Mouse (Mus musculus) heart, adult 8-10 months (tissue): Measurements from ENCODE around the gene Ankrd61. TPM values are rescaled to one million over a fixed set of nuclear protein-coding genes. Genes with fewer than 3 reads are reported as not detected.

Experiments
- DNase-seq: peaks from one replicate; pipeline ENCODE4 v3.0.0; 2022; ENCODE audit warnings: low spot score
- total RNA-seq, 4 experiments: library from RNA; stranded (reverse); gene quantifications; 2 replicates each; pipeline ENCODE4 v1.2.4; 2022

The Ankrd61 gene
- total RNA-seq: not detected

GRCm38 (mm10) chr5:143897635-143898330 is at the start of gene Ankrd61:
Gene Ankrd61 (minus strand): TSS chr5:143897685.
- no peak for DNase-seq

- DNase-seq: no peak
Observed at GRCm38 (mm10) chr5:143943231-143944125, 46.0 kb upstream of the Ankrd61 start.

- DNase-seq: no peak
Observed at GRCm38 (mm10) chr5:143941588-143941987, 44.1 kb upstream of the Ankrd61 start.

- no peak for DNase-seq
Observed at GRCm38 (mm10) chr5:143936156-143936555, 38.7 kb upstream of the Ankrd61 start.

GRCm38 (mm10) chr5:143933875-143934274 is 36.4 kb upstream of the Ankrd61 start:
- no peak for DNase-seq

GRCm38 (mm10) chr5:143933414-143933813 is 35.9 kb upstream of the Ankrd61 start:
- no peak for DNase-seq

- DNase-seq: no peak
Observed at GRCm38 (mm10) chr5:143932831-143933230, 35.3 kb upstream of the Ankrd61 start, which contains the start of gene Rsph10b. Gene Rsph10b (plus strand): TSS chr5:143933035.

- no peak for DNase-seq
Observed at GRCm38 (mm10) chr5:143931863-143932580, 34.5 kb upstream of the Ankrd61 start.

GRCm38 (mm10) chr5:143930656-143931055 is 33.2 kb upstream of the Ankrd61 start:
- no peak for DNase-seq

- no peak for DNase-seq
Observed at GRCm38 (mm10) chr5:143929291-143929690, 31.8 kb upstream of the Ankrd61 start.

- DNase-seq: no peak
Observed at GRCm38 (mm10) chr5:143927875-143928274, 30.4 kb upstream of the Ankrd61 start, which contains the start of gene Gm42421. Gene Gm42421 (plus strand): TSS chr5:143928175.

GRCm38 (mm10) chr5:143924781-143925452 is 27.4 kb upstream of the Ankrd61 start:
- no peak for DNase-seq

- no peak for DNase-seq
Observed at GRCm38 (mm10) chr5:143918120-143918519, 20.6 kb upstream of the Ankrd61 start.

- peak; percentile 56 for DNase-seq
Observed at GRCm38 (mm10) chr5:143917418-143917817, 19.9 kb upstream of the Ankrd61 start.

GRCm38 (mm10) chr5:143916221-143916620 is 18.7 kb upstream of the Ankrd61 start:
- DNase-seq: no peak

GRCm38 (mm10) chr5:143909417-143910400 is 12.2 kb upstream of the Ankrd61 start, which contains the start of the genes Aimp2 and Pms2:
Gene Aimp2 (minus strand): TSS chr5:143909847.
Gene Pms2 (plus strand): TSS chr5:143909964.
- peak; percentile 98 for DNase-seq

GRCm38 (mm10) chr5:143908926-143909325 is 11.4 kb upstream of the Ankrd61 start:
- DNase-seq: no peak

GRCm38 (mm10) chr5:143906429-143906828 is 8.9 kb upstream of the Ankrd61 start:
- DNase-seq: no peak

GRCm38 (mm10) chr5:143903813-143904212 is 6.3 kb upstream of the Ankrd61 start:
- no peak for DNase-seq

GRCm38 (mm10) chr5:143902111-143902510 is 4.6 kb upstream of the Ankrd61 start:
- DNase-seq: peak; percentile 39
